Mouse (Mus musculus) embryonic facial prominence, embryonic 10.5 days (tissue): Measurements from ENCODE around the gene Wdr91. TPM values are rescaled to one million over a fixed set of nuclear protein-coding genes. Genes with fewer than 3 reads are reported as not detected.

ENCODE experiments used
- DNase-seq: peaks from one replicate; pipeline ENCODE4 v3.0.0-alpha.2; 2017; ENCODE audit warnings: low spot score
- H3K27ac ChIP-seq: fragments of 300-500 bp; sonication (generic); replicated peaks from 2 replicates; pipeline ENCODE4 v1.5.1; 2016; ENCODE audit warnings: mild to moderate bottlenecking
- H3K27me3 ChIP-seq: fragments of 300-500 bp; sonication (generic); replicated peaks from 2 replicates; pipeline ENCODE4 v1.6.1; 2016; ENCODE audit warnings: low read depth, mild to moderate bottlenecking; ENCODE audit not compliant: poor library complexity, severe bottlenecking
- H3K36me3 ChIP-seq: fragments of 300-500 bp; sonication (generic); replicated peaks from 2 replicates; pipeline ENCODE4 v1.6.1; 2016; ENCODE audit warnings: mild to moderate bottlenecking, moderate library complexity
- H3K4me1 ChIP-seq: fragments of 300-500 bp; sonication (generic); 2 replicates; pipeline ENCODE4 v1.6.1; 2016
- H3K4me3 ChIP-seq: fragments of 300-500 bp; sonication (generic); 2 replicates; pipeline ENCODE4 v1.5.1; 2016; ENCODE audit warnings: mild to moderate bottlenecking, moderate library complexity
- H3K9me3 ChIP-seq: fragments of 300-500 bp; sonication (generic); 2 replicates; pipeline ENCODE4 v1.6.1; 2016; ENCODE audit warnings: mild to moderate bottlenecking
- WGBS: fragments of 180-500 bp; shearing (Covaris S2); methylation state at CpG from one replicate; pipeline ENCODE4 v1.1.7; 2016; 5-methylcytosine and 5-hydroxymethylcytosine counted together
- polyA plus RNA-seq: library from polyadenylated mRNA; unstranded; fragments of >200 nt; fragmentation: Nextera tagmentation; extraction: Ambion mirVana; gene quantifications from 2 replicates; pipeline ENCODE4 v1.2.1, GENCODE M21; 2016

The Wdr91 gene
- polyA plus RNA-seq, 1 experiment from 2014 or later, result 11.9 TPM

GRCm38 (mm10) chr6:34874101-34874921, 36.4 kb downstream of the Wdr91 start:
- Histone ChIP-seq H3K36me3 (peaks cover 43% of the 10 kb centered on the region), H3K27me3 (no peaks in the 10 kb centered on the region), H3K27ac (peak overlapping the region; percentile 57), H3K4me1 (peaks cover 54% of the 10 kb centered on the region), H3K9me3 (no peaks in the 10 kb centered on the region), H3K4me3 (no peak overlapping the region)
- peak; percentile 13 for DNase-seq
- 55% methylated on average over 21 of the region's 21 CpGs for WGBS

GRCm38 (mm10) chr6:34872871-34873270, 37.8 kb downstream of the Wdr91 start:
- H3K27ac ChIP-seq, result no peak overlapping the region
- H3K9me3 ChIP-seq, result no peaks in the 10 kb centered on the region
- no peak for DNase-seq
- WGBS, result 83% methylated on average over 10 of the region's 10 CpGs
- H3K4me1 ChIP-seq, result peaks cover 43% of the 10 kb centered on the region
- H3K4me3 ChIP-seq, result no peak overlapping the region
- no peaks in the 10 kb centered on the region for H3K27me3 ChIP-seq
- H3K36me3 ChIP-seq, result peaks cover 40% of the 10 kb centered on the region

- H3K9me3 ChIP-seq, result no peaks in the 10 kb centered on the region
- peaks cover 40% of the 10 kb centered on the region for H3K36me3 ChIP-seq
- no peak for DNase-seq
- H3K4me1 ChIP-seq, result peaks cover 45% of the 10 kb centered on the region
- no peak overlapping the region for H3K27ac ChIP-seq
- 93% methylated on average over 7 of the region's 7 CpGs for WGBS
- no peak overlapping the region for H3K4me3 ChIP-seq
- H3K27me3 ChIP-seq, result no peaks in the 10 kb centered on the region
Measured at GRCm38 (mm10) chr6:34871929-34872328, 38.7 kb downstream of the Wdr91 start.

GRCm38 (mm10) chr6:34870724-34871123, 40.0 kb downstream of the Wdr91 start:
- Histone ChIP-seq H3K4me1 (peaks cover 42% of the 10 kb centered on the region), H3K36me3 (peaks cover 31% of the 10 kb centered on the region), H3K27ac (no peak overlapping the region), H3K27me3 (no peaks in the 10 kb centered on the region), H3K9me3 (no peaks in the 10 kb centered on the region), H3K4me3 (no peak overlapping the region)
- 78% methylated on average over 5 of the region's 5 CpGs for WGBS
- no peak for DNase-seq

DNA sequence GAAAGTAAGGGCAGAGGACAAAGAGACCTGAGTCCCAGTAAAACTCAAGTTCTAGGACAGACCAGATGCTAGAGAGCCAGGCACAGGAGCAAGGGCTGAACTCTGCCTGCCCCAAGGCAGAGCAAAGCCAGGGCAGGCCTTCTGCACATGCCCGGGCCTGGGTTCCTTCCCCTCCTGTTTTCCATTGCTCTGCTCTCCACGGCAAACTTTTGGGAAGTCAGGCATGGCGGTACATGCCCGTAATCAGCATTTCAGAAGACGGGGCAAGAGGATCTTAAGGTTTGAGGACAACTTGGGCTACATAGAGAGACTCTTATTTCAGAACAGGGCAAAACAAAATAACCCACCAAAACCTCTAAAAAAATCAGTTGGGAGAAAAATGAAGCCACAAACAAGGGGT, 40.5 kb downstream of the Wdr91 start:
- Histone ChIP-seq H3K4me1 (peaks cover 43% of the 10 kb centered on the region), H3K36me3 (peaks cover 26% of the 10 kb centered on the region), H3K9me3 (no peaks in the 10 kb centered on the region), H3K27me3 (no peaks in the 10 kb centered on the region), H3K4me3 (no peak overlapping the region), H3K27ac (peak overlapping the region; percentile 65)
- DNase-seq, result no peak
- WGBS, result 84% methylated on average over 5 of the region's 5 CpGs

GRCm38 (mm10) chr6:34869225-34869915, 41.3 kb downstream of the Wdr91 start:
- Histone ChIP-seq H3K4me3 (no peak overlapping the region), H3K36me3 (peaks cover 18% of the 10 kb centered on the region), H3K9me3 (no peaks in the 10 kb centered on the region), H3K4me1 (peaks cover 37% of the 10 kb centered on the region), H3K27me3 (no peaks in the 10 kb centered on the region), H3K27ac (peak overlapping the region; percentile 65; the same call in 1 of the 2 replicates)
- WGBS, result 78% methylated on average over 13 of the region's 13 CpGs
- DNase-seq, result no peak

GRCm38 (mm10) chr6:34868507-34869217, 42.0 kb downstream of the Wdr91 start:
- Histone ChIP-seq H3K27me3 (no peaks in the 10 kb centered on the region), H3K4me3 (no peak overlapping the region), H3K27ac (no peak overlapping the region; the same call in 1 of the 2 replicates), H3K36me3 (peaks cover 12% of the 10 kb centered on the region), H3K9me3 (no peaks in the 10 kb centered on the region), H3K4me1 (peaks cover 36% of the 10 kb centered on the region)
- no peak for DNase-seq
- WGBS, result 86% methylated on average over 20 of the region's 20 CpGs

DNA sequence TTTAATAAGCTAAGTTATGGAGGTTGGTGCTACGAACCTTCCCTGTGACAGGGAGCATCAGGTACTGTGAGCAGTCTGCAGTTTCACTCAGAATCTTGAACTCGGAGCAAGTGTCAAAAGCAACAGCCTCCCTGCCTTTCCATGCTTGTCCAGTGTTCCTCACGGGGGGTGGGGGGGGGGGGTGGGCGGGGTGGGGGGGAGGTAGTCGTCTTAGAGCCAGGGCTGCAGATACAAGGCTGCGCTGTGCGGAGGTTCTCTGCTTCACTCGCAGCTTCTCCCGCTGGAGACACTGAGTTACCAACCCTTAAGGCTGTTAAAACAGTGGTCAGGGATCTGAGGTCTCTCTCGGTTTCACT, 42.7 kb downstream of the Wdr91 start:
- H3K27me3 ChIP-seq, result no peaks in the 10 kb centered on the region
- DNase-seq, result no peak
- H3K4me3 ChIP-seq, result no peak overlapping the region
- 77% methylated on average over 10 of the region's 10 CpGs for WGBS
- H3K36me3 ChIP-seq, result peaks cover 5% of the 10 kb centered on the region
- H3K27ac ChIP-seq, result no peak overlapping the region
- H3K4me1 ChIP-seq, result peaks cover 41% of the 10 kb centered on the region
- no peaks in the 10 kb centered on the region for H3K9me3 ChIP-seq

GRCm38 (mm10) chr6:34867301-34867994, 43.2 kb downstream of the Wdr91 start:
- Histone ChIP-seq H3K36me3 (no peaks in the 10 kb centered on the region), H3K27me3 (no peaks in the 10 kb centered on the region), H3K4me3 (no peak overlapping the region), H3K9me3 (no peaks in the 10 kb centered on the region), H3K4me1 (peaks cover 46% of the 10 kb centered on the region), H3K27ac (peak overlapping the region; percentile 57)
- no peak for DNase-seq
- whole genome bisulfite sequencing, result 78% methylated on average over 16 of the region's 16 CpGs

GRCm38 (mm10) chr6:34866786-34867185, 43.9 kb downstream of the Wdr91 start:
- Histone ChIP-seq H3K4me3 (no peak overlapping the region), H3K4me1 (peaks cover 48% of the 10 kb centered on the region), H3K9me3 (no peaks in the 10 kb centered on the region), H3K27me3 (no peaks in the 10 kb centered on the region), H3K27ac (peak overlapping the region; percentile 57), H3K36me3 (no peaks in the 10 kb centered on the region)
- no peak for DNase-seq
- WGBS, result 44% methylated on average over 8 of the region's 8 CpGs

- WGBS, result 59% methylated on average over 7 of the region's 7 CpGs
- DNase-seq, result no peak
- H3K27ac ChIP-seq, result 0 out of 2 replicates have a peak overlapping the region, but pooled peaks have one; percentile 8
- H3K9me3 ChIP-seq, result no peaks in the 10 kb centered on the region
- H3K27me3 ChIP-seq, result no peaks in the 10 kb centered on the region
- H3K4me3 ChIP-seq, result no peak overlapping the region
- peaks cover 45% of the 10 kb centered on the region for H3K4me1 ChIP-seq
- no peaks in the 10 kb centered on the region for H3K36me3 ChIP-seq
Measured at GRCm38 (mm10) chr6:34865711-34866593, 44.7 kb downstream of the Wdr91 start.
